11 mouse cellular contexts compared by ENCODE assay signal in the genomic region with DNA sequence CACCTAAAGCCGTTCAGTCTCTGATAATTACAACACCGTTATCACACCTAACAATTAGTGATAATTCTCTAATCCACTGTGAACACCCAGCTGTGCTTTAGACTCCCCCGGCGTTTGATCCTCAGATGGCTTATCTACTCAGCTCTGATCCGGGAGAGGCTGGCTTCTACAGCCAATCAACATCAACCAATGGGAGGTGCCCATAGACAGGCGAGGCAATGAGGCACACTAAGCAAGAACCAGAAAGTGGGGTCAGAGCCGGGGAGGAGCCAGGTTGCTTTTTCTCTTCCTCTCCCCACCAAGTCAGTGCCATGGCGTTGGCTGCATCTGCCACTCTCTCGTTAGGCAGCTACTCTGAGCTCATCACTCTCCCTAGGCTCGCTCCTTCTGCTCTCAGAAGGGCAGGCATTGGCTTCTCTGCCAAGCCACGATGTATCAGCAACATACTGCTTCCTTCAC. TPM values are rescaled to one million over a fixed set of nuclear protein-coding genes. Genes with fewer than 3 reads are reported as not detected.
DNase-seq lines count a peak whose midpoint lies in the region; ATAC-seq lines count a peak whose summit lies in the region.
"Had no signal": no experiment of that assay in that cellular context is flagged by ENCODE, and none has a peak within 500 bp of the region (broad histone marks: within the 10 kb centered on the region; RNA-seq: fewer than 3 reads in every experiment).

No protein-coding gene starts in this region.

- no peak overlapping the region for H3K9ac ChIP-seq in neural tube, embryonic 13.5 days
- no peak overlapping the region for H3K9ac ChIP-seq in liver, embryonic 15.5 days
- H3K9ac ChIP-seq: limb, embryonic 15.5 days had no signal

- peak overlapping the region; percentile 43; the same call in 1 of the 2 replicates for H3K27ac ChIP-seq in neural tube, embryonic 13.5 days (replicated peaks)
- no peak overlapping the region for H3K27ac ChIP-seq in liver, embryonic 15.5 days (replicated peaks)
- no peak overlapping the region for H3K27ac ChIP-seq in limb, embryonic 10.5 days
- H3K27ac ChIP-seq: limb, embryonic 15.5 days had no signal

- H3K4me2 ChIP-seq in neural tube, embryonic 13.5 days = no peak overlapping the region
- peak overlapping the region; percentile 39 for H3K4me2 ChIP-seq in liver, embryonic 15.5 days
- H3K4me2 ChIP-seq: limb, embryonic 15.5 days had no signal

- H3K36me3 ChIP-seq in neural tube, embryonic 13.5 days = no peaks in the 10 kb centered on the region
- no peaks in the 10 kb centered on the region for H3K36me3 ChIP-seq in liver, embryonic 15.5 days (replicated peaks)
- H3K36me3 ChIP-seq in limb, embryonic 10.5 days = no peaks in the 10 kb centered on the region
- H3K36me3 ChIP-seq: limb, embryonic 15.5 days had no signal

- no peak overlapping the region for H3K4me3 ChIP-seq in neural tube, embryonic 13.5 days
- H3K4me3 ChIP-seq in liver, embryonic 15.5 days (replicated peaks) = no peak overlapping the region
- no peak overlapping the region for H3K4me3 ChIP-seq in limb, embryonic 10.5 days
- H3K4me3 ChIP-seq: limb, embryonic 15.5 days had no signal

- WGBS in neural tube, embryonic 13.5 days = 44% methylated on average over 11 of the region's 11 CpGs
- WGBS in liver, embryonic 15.5 days (ENCODE audit: insufficient replicate concordance) = 34% methylated on average over 11 of the region's 11 CpGs
- WGBS in limb, embryonic 10.5 days = 50% methylated on average over 11 of the region's 11 CpGs

- H3K9me3 ChIP-seq in neural tube, embryonic 13.5 days = no peaks in the 10 kb centered on the region
- no peaks in the 10 kb centered on the region for H3K9me3 ChIP-seq in liver, embryonic 15.5 days (replicated peaks)
- no peaks in the 10 kb centered on the region; the same call in 1 of the 2 replicates for H3K9me3 ChIP-seq in limb, embryonic 10.5 days (replicated peaks)
- H3K9me3 ChIP-seq: limb, embryonic 15.5 days had no signal

- 0 out of 2 replicates have a peak, but pooled peaks have one; percentile 29 for ATAC-seq in neural tube, embryonic 13.5 days (ENCODE audit: low read depth)
- ATAC-seq in liver, embryonic 15.5 days (ENCODE audit: insufficient read depth) = peak; percentile 88

- H3K4me1 ChIP-seq in neural tube, embryonic 13.5 days (replicated peaks) = peaks cover 45% of the 10 kb centered on the region
- H3K4me1 ChIP-seq in liver, embryonic 15.5 days (replicated peaks) = peaks cover 5% of the 10 kb centered on the region; the same call in 1 of the 2 replicates
- H3K4me1 ChIP-seq in limb, embryonic 10.5 days = peaks cover 39% of the 10 kb centered on the region
- H3K4me1 ChIP-seq: limb, embryonic 15.5 days had no signal

- peak; percentile 29 to 41 for DNase-seq in cerebellum, postnatal 10 days
- DNase-seq in cerebellum, adult 11-12 months = no peak
- no peak for DNase-seq in neural tube, embryonic 10.5 days (ENCODE audit: extremely low spot score, low spot score)
- DNase-seq in retina, postnatal 7 days (ENCODE audit: low read depth, low spot score) = peak; percentile 29
- DNase-seq in limb, embryonic 10.5 days (ENCODE audit: low spot score) = no peak
- no peak for DNase-seq in thymus, postnatal 25 days
- DNase-seq: thymus, postnatal 36 days had no signal

- no peaks in the 10 kb centered on the region for H3K27me3 ChIP-seq in neural tube, embryonic 13.5 days
- H3K27me3 ChIP-seq in liver, embryonic 15.5 days = no peaks in the 10 kb centered on the region
- no peaks in the 10 kb centered on the region for H3K27me3 ChIP-seq in limb, embryonic 10.5 days (ENCODE audit: low read depth, poor library complexity, severe bottlenecking)
- H3K27me3 ChIP-seq: limb, embryonic 15.5 days had no signal

RNA-seq across cellular contexts. Expression of a gene that starts 36.0 kb away (rescaled TPM):
- polyA plus RNA-seq in neural tube, embryonic 13.5 days (2015; fragmentation: Nextera tagmentation; extraction: Ambion mirVana) = 1.0 and 2.7 TPM in 2 replicates
- polyA plus RNA-seq in liver, embryonic 15.5 days (2015; fragmentation: Nextera tagmentation; extraction: Ambion mirVana) = 0.76 and 1.2 TPM in 2 replicates
- not detected in 2 replicates for polyA plus RNA-seq in limb, embryonic 10.5 days (2016; fragmentation: Nextera tagmentation; extraction: Ambion mirVana)
- polyA plus RNA-seq: kidney, embryonic 14.5 days had no signal

Comparison
In these comparisons a context has a peak if more than half of its experiments do, and no peak if none do; other contexts are left out.
1. DNase-seq: peak in cerebellum, postnatal 10 days (2 of 2) and retina, postnatal 7 days (single experiment); none in cerebellum, adult 11-12 months (single experiment), neural tube, embryonic 10.5 days (single experiment), limb, embryonic 10.5 days (single experiment) and thymus, postnatal 25 days (single experiment).